Mouse (Mus musculus) forebrain, embryonic 14.5 days (tissue): ENCODE measurements around the gene Map2k5. TPM values are rescaled to one million over a fixed set of nuclear protein-coding genes. Genes with fewer than 3 reads are reported as not detected.

Experiments
- ATAC-seq: fragments of 200-750 bp; cut with Nextera tagmentation; 2 replicates; pipeline ENCODE4 v1.8.0; 2017; ENCODE audit warnings: mild to moderate bottlenecking, moderate library complexity
- DNase-seq: peaks from one replicate; pipeline ENCODE4 v3.0.0-alpha.2; 2015; ENCODE audit warnings: low spot score
- H3K27ac ChIP-seq: fragments of 300-500 bp; sonication (generic); 2 replicates; pipeline ENCODE4 v1.5.1; 2014; ENCODE audit warnings: low read depth, mild to moderate bottlenecking, control low read depth, low read length, moderate library complexity
- H3K27me3 ChIP-seq: fragments of 300-500 bp; sonication (generic); replicated peaks from 2 replicates; pipeline ENCODE4 v1.6.1; 2014; ENCODE audit warnings: low read length, control low read depth, mixed read lengths; ENCODE audit not compliant: control insufficient read depth, insufficient read depth
- H3K36me3 ChIP-seq: fragments of 300-500 bp; sonication (generic); 2 replicates; pipeline ENCODE4 v1.6.1; 2014; ENCODE audit warnings: low read length, control low read depth; ENCODE audit not compliant: control insufficient read depth, insufficient read depth
- H3K4me1 ChIP-seq: fragments of 300-500 bp; sonication (generic); 2 replicates; pipeline ENCODE4 v1.6.1; 2014; ENCODE audit warnings: antibody characterized with exemption, low read length, control low read depth; ENCODE audit not compliant: control insufficient read depth, insufficient read depth
- H3K4me2 ChIP-seq: fragments of 300-500 bp; sonication (generic); 2 replicates; pipeline ENCODE4 v1.6.1; 2014; ENCODE audit warnings: mild to moderate bottlenecking, control low read depth, low read length
- H3K4me3 ChIP-seq: fragments of 300-500 bp; sonication (generic); 2 replicates; pipeline ENCODE4 v1.5.1; 2014; ENCODE audit warnings: low read depth, low read length, control low read depth
- H3K9ac ChIP-seq: fragments of 300-500 bp; sonication (generic); 2 replicates; pipeline ENCODE4 v1.6.1; 2014; ENCODE audit warnings: mild to moderate bottlenecking, low read length, control low read depth, moderate library complexity
- H3K9me3 ChIP-seq: fragments of 300-500 bp; sonication (generic); replicated peaks from 2 replicates; pipeline ENCODE4 v1.6.1; 2016; ENCODE audit warnings: low read length, control low read depth, mixed read lengths; ENCODE audit not compliant: control insufficient read depth
- WGBS: fragments of 180-500 bp; shearing (Covaris S2); extraction: QIAGEN DNeasy Blood & Tissue Kit; methylation state at CpG from one replicate; pipeline ENCODE4 v1.1.7; 2014; 5-methylcytosine and 5-hydroxymethylcytosine counted together
- polyA plus RNA-seq: library from polyadenylated mRNA; unstranded; fragments of >200 nt; fragmentation: Nextera tagmentation; extraction: Ambion mirVana; gene quantifications from 2 replicates; pipeline ENCODE4 v1.2.1, GENCODE M21; 2014

Gene Map2k5
- polyA plus RNA-seq, 1 experiment from 2014 or later: 40.3 TPM

GRCm38 (mm10) chr9:63241241-63241640 is 136.5 kb downstream of the Map2k5 start:
- peak; percentile 84 for DNase-seq
- no peak overlapping the region for H3K4me3 ChIP-seq
- no peak overlapping the region for H3K9ac ChIP-seq
- WGBS: 6% methylated on average over 8 of the region's 8 CpGs
- H3K4me2 ChIP-seq: no peak overlapping the region
- no peaks in the 10 kb centered on the region for H3K27me3 ChIP-seq
- no peaks in the 10 kb centered on the region for H3K36me3 ChIP-seq
- H3K27ac ChIP-seq: no peak overlapping the region
- no peaks in the 10 kb centered on the region for H3K9me3 ChIP-seq
- H3K4me1 ChIP-seq: peaks cover 10% of the 10 kb centered on the region
- ATAC-seq: peak; percentile 55; the same call in 1 of the 2 replicates

GRCm38 (mm10) chr9:63234356-63234755 is 143.3 kb downstream of the Map2k5 start:
- no peaks in the 10 kb centered on the region for H3K9me3 ChIP-seq
- H3K4me3 ChIP-seq: no peak overlapping the region
- H3K4me2 ChIP-seq: no peak overlapping the region
- H3K36me3 ChIP-seq: no peaks in the 10 kb centered on the region
- no peaks in the 10 kb centered on the region for H3K27me3 ChIP-seq
- WGBS: 12% methylated on average over 5 of the region's 5 CpGs
- H3K9ac ChIP-seq: no peak overlapping the region
- no peak overlapping the region for H3K27ac ChIP-seq
- ATAC-seq (peak; percentile 37), DNase-seq (peak; percentile 58)
- peaks cover 12% of the 10 kb centered on the region for H3K4me1 ChIP-seq

- ATAC-seq: peak; percentile 71
- Histone ChIP-seq H3K4me2 (no peak overlapping the region), H3K36me3 (no peaks in the 10 kb centered on the region), H3K27ac (peak overlapping the region; percentile 17; the same call in 1 of the 2 replicates), H3K9me3 (no peaks in the 10 kb centered on the region), H3K9ac (no peak overlapping the region), H3K4me3 (no peak overlapping the region), H3K27me3 (no peaks in the 10 kb centered on the region), H3K4me1 (peaks cover 12% of the 10 kb centered on the region)
- DNase-seq: peak; percentile 72
- WGBS: 42% methylated on average over 15 of the region's 15 CpGs
Observed at GRCm38 (mm10) chr9:63230289-63230688, 147.4 kb downstream of the Map2k5 start.

- DNase-seq: peak; percentile 66
- Histone ChIP-seq H3K9ac (no peak overlapping the region), H3K4me2 (no peak overlapping the region), H3K36me3 (no peaks in the 10 kb centered on the region), H3K9me3 (no peaks in the 10 kb centered on the region), H3K27me3 (no peaks in the 10 kb centered on the region), H3K27ac (no peak overlapping the region), H3K4me3 (no peak overlapping the region), H3K4me1 (peaks cover 5% of the 10 kb centered on the region)
- peak; percentile 65; the same call in 1 of the 2 replicates for ATAC-seq
- WGBS: 58% methylated on average over 4 of the region's 4 CpGs
Observed at GRCm38 (mm10) chr9:63229124-63229523, 148.6 kb downstream of the Map2k5 start.

- no peak for DNase-seq
- no peak for ATAC-seq
- Histone ChIP-seq H3K27me3 (no peaks in the 10 kb centered on the region), H3K4me2 (no peak overlapping the region), H3K27ac (no peak overlapping the region), H3K4me3 (no peak overlapping the region), H3K9ac (no peak overlapping the region), H3K36me3 (no peaks in the 10 kb centered on the region), H3K4me1 (0 out of 2 replicates have a peak, but pooled peaks cover 5% of the 10 kb centered on the region), H3K9me3 (no peaks in the 10 kb centered on the region)
- 82% methylated on average over 6 of the region's 6 CpGs for WGBS
Observed at GRCm38 (mm10) chr9:63222161-63222560, 155.5 kb downstream of the Map2k5 start.

- Histone ChIP-seq H3K4me3 (no peak overlapping the region), H3K27ac (no peak overlapping the region), H3K9me3 (no peaks in the 10 kb centered on the region), H3K4me1 (0 out of 2 replicates have a peak, but pooled peaks cover 5% of the 10 kb centered on the region), H3K9ac (no peak overlapping the region), H3K27me3 (no peaks in the 10 kb centered on the region), H3K4me2 (no peak overlapping the region), H3K36me3 (no peaks in the 10 kb centered on the region)
- ATAC-seq: no peak
- no peak for DNase-seq
- WGBS: 81% methylated on average over 7 of the region's 7 CpGs
Observed at GRCm38 (mm10) chr9:63219851-63220250, 157.9 kb downstream of the Map2k5 start.

- H3K9me3 ChIP-seq: no peaks in the 10 kb centered on the region
- H3K9ac ChIP-seq: no peak overlapping the region
- no peaks in the 10 kb centered on the region for H3K27me3 ChIP-seq
- H3K4me1 ChIP-seq: 0 out of 2 replicates have a peak, but pooled peaks cover 5% of the 10 kb centered on the region
- H3K4me2 ChIP-seq: no peak overlapping the region
- no peaks in the 10 kb centered on the region for H3K36me3 ChIP-seq
- WGBS: 56% methylated on average over 2 of the region's 2 CpGs
- DNase-seq (no peak), ATAC-seq (no peak)
- H3K27ac ChIP-seq: no peak overlapping the region
- no peak overlapping the region for H3K4me3 ChIP-seq
Observed at GRCm38 (mm10) chr9:63215031-63215430, 162.7 kb downstream of the Map2k5 start.

- Histone ChIP-seq H3K9me3 (no peaks in the 10 kb centered on the region), H3K27me3 (no peaks in the 10 kb centered on the region), H3K9ac (no peak overlapping the region), H3K36me3 (no peaks in the 10 kb centered on the region), H3K4me3 (no peak overlapping the region), H3K4me2 (no peak overlapping the region), H3K27ac (no peak overlapping the region), H3K4me1 (peaks cover 4% of the 10 kb centered on the region; the same call in 1 of the 2 replicates)
- ATAC-seq (no peak), DNase-seq (peak; percentile 38)
- 48% methylated on average over 15 of the region's 15 CpGs for WGBS
Observed at GRCm38 (mm10) chr9:63206769-63207276, 170.9 kb downstream of the Map2k5 start.

GRCm38 (mm10) chr9:63203461-63203860 is 174.2 kb downstream of the Map2k5 start:
- WGBS: 84% methylated on average over 3 of the region's 3 CpGs
- Histone ChIP-seq H3K4me3 (no peak overlapping the region), H3K36me3 (no peaks in the 10 kb centered on the region), H3K27me3 (no peaks in the 10 kb centered on the region), H3K4me1 (peaks cover 4% of the 10 kb centered on the region; the same call in 1 of the 2 replicates), H3K9me3 (no peaks in the 10 kb centered on the region), H3K4me2 (no peak overlapping the region), H3K9ac (no peak overlapping the region), H3K27ac (no peak overlapping the region)
- ATAC-seq (no peak), DNase-seq (no peak)
